Mouse (Mus musculus) testis, adult 10 weeks (tissue): Measurements from ENCODE around the gene Peg10. TPM values are rescaled to one million over a fixed set of nuclear protein-coding genes. Genes with fewer than 3 reads are reported as not detected.

Source experiments
- polyA plus RNA-seq: library from polyadenylated mRNA; stranded (reverse); fragments of 350-450 nt; fragmentation: Illumina TruSeq; extraction: RNeasy Lipid Tissue Mini Kit (QIAGEN cat#74804); gene quantifications from one replicate; pipeline ENCODE4 v1.2.3, GENCODE M21; 2014; ENCODE audit warnings: low read depth, low replicate concordance

Peg10 gene
- polyA plus RNA-seq: 36.5 TPM

DNA sequence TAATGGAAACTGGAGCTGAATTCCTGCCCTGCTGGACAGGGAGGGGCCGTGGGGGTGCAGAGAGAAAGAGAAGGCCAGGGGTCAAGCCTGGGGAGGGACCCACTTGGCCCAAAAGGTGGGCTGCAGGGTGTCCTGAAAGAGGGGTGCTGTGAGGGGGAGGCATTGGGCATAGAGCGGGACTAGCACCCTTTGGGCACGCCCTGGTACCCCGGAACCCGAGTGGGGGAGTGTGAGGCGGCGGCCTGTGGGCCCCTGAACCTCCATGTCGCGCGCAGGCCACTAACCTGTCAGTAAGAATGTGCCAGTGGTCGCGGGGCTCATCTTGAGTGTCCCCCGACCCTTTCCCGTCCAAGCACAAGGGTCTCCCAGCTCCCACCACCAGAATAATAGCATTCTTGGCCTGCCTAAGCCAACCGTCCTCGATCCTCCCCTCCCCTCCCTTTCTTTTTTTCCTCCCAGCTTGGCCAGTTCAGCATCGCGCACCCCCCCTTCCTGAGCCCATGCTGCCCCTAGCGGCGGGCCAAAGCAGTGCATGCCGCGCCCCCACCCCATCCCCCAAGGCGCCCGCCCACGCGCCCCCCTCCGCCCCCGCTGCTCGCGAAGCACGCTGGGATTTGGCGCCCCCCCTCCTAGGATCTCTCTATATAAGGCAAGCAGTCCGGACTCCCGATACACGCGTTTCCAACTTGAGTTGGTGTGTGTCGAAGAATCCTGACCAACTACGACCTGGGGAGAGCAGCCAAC, at the start of gene Peg10, which contains the start of gene Sgce:
Peg10 (plus strand) TSS at position 611 of the 744 bp plus-strand sequence.
Sgce (minus strand) TSS at position 512 of the 744 bp plus-strand sequence.

Other genes with a start within 250 kb of the Peg10 start
- 13.9 TPM for gene Col1a2, start 242.5 kb upstream of the Peg10 start, polyA plus RNA-seq
- gene Casd1, start 146.5 kb upstream of the Peg10 start, polyA plus RNA-seq: 17.6 TPM
- 12.7 TPM for gene Sgce, start 99 bp upstream of the Peg10 start, polyA plus RNA-seq
- 26.8 TPM for gene Ppp1r9a, start 155.6 kb downstream of the Peg10 start, polyA plus RNA-seq